Mouse (Mus musculus) erythroblast, embryonic 14.5 days (primary cell): ENCODE measurements around the gene Dnaaf3. TPM values are rescaled to one million over a fixed set of nuclear protein-coding genes. Genes with fewer than 3 reads are reported as not detected.
"Not testable (repeated sequence)": the region's sequence is repeated elsewhere in the genome, so short reads cannot be mapped to it uniquely, and the experiment has no call there.

Source experiments
- H3K27me3 ChIP-seq: 2 replicates; pipeline ENCODE4 v1.6.1; 2012; ENCODE audit warnings: inconsistent platforms; ENCODE audit not compliant: control insufficient read depth
- H3K36me3 ChIP-seq: 2 replicates; pipeline ENCODE4 v1.6.1; 2012; ENCODE audit warnings: mild to moderate bottlenecking, inconsistent platforms; ENCODE audit not compliant: control insufficient read depth
- H3K4me1 ChIP-seq: 2 replicates; pipeline ENCODE4 v1.6.1; 2012; ENCODE audit warnings: inconsistent platforms; ENCODE audit not compliant: control insufficient read depth
- H3K4me3 ChIP-seq: replicated peaks from 2 replicates; pipeline ENCODE3; 2012; ENCODE audit warnings: moderate library complexity, mild to moderate bottlenecking, inconsistent platforms
- H3K9me3 ChIP-seq: 2 replicates; pipeline ENCODE4 v1.6.1; 2012; ENCODE audit warnings: low read length, inconsistent platforms, mixed read lengths; ENCODE audit not compliant: control insufficient read depth
- GATA1 ChIP-seq: IDR thresholded peaks from 2 replicates; pipeline ENCODE4 v1.6.1; 2012; ENCODE audit warnings: low read length, inconsistent platforms, mixed read lengths
- TAL1 ChIP-seq: IDR thresholded peaks from 3 replicates; pipeline ENCODE4 v1.6.1; 2012; ENCODE audit warnings: low read length, inconsistent platforms, mixed read lengths
- polyA plus RNA-seq: library from polyadenylated mRNA; stranded (reverse); fragments of >175 nt; gene quantifications from 2 replicates; pipeline ENCODE4 v1.2.3, GENCODE M21; 2012

The Dnaaf3 gene
- polyA plus RNA-seq: 0.02 TPM in 2 replicates

DNA sequence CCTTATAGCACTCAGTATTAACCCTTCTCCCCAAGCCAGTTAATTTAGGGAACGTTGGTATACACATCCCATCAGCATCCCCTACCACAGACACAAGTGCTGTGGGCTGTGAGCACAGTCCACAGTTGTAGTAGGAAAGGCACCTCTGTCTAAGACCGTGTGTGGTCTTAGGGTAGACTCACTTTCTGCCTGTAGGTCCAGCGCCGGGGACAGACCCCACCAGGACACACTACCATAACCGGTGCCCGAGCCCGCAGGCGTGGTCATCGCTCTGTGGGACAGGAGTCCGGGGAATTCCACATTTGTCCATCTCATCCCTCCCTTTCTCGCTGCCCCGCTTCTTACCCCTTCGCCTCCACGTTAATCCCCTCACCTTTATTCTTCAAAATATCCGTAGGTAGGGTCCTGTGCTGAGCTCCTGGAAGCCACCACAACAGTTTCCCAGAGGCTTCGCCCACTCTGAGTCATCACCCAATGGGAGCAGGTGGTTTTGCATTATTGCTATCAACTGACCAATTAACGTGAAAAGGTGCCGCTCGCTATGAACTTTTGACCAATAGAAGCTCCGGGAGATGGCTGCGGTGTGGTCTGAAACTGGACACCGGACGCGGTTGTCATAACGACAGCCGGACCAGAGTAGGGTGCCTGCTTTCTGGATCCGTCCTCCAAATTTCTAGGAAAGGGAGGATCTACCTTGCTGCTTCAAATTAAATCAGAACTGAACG is at the start of gene Dnaaf3:
TSS of gene Dnaaf3 (minus strand) at position 449 of the 725 bp plus-strand sequence.
- no peak for TF ChIP-seq TAL1
- no peak for TF ChIP-seq GATA1
- Histone ChIP-seq H3K4me3 (peak within 1 kb of the TSS; percentile 29), H3K27me3 (peaks cover 28% of the 10 kb centered on the region), H3K9me3 (no peaks in the 10 kb centered on the region), H3K36me3 (no peaks in the 10 kb centered on the region), H3K4me1 (peaks cover 5% of the 10 kb centered on the region)

DNA sequence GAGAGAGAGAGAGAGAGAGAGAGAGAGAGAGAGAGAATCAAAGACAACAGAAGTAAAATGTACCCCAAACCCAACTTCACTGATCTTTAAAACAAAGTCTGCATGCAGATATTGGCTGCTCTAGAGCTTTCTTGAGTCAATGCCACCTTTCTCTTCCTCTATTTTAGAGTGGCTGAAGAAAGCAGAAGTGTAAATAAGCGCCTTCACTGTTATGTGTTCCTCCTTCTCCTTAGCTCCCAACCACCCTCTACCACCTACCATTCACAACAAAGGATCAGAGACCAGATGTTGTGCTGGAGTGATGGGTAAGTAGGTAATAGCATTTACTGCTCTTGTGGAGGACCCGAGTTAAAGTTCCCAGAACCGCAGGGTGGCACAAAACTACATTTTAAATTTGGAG is 49.2 kb upstream of the Dnaaf3 start:
- H3K4me3 ChIP-seq, H3K9me3 ChIP-seq, H3K4me1 ChIP-seq, H3K36me3 ChIP-seq, H3K27me3 ChIP-seq: not testable (repeated sequence)

DNA sequence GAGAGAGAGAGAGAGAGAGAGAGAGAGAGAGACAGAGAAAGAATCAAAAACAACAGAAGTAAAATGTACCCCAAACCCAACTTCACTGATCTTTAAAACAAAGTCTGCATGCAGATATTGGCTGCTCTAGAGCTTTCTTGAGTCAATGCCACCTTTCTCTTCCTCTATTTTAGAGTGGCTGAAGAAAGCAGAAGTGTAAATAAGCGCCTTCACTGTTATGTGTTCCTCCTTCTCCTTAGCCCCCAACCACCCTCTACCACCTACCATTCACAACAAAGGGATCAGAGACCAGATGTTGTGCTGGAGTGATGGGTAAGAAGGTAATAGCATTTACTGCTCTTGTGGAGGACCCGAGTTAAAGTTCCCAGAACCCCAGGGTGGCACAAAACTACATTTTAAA is 40.1 kb upstream of the Dnaaf3 start:
- not testable (repeated sequence) for H3K36me3 ChIP-seq, H3K4me1 ChIP-seq, H3K27me3 ChIP-seq, H3K4me3 ChIP-seq, H3K9me3 ChIP-seq

DNA sequence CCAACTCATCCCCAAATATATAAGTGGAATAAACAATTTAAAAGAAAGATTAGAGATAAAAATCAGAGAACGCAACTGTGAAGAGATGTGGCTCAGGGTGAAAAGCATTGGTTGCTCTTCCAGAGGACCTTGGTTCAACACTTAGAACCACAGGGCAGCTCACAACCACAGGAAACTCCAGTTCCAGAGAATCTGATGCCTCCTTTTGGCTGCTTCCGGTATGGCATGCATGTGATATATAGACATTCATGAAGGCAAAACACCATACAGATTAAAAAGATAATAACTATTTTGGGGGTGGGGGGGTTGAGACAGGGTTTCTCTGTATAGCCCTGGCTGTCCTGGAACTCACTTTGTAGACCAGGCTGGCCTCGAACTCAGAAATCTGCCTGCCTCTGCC is 30.4 kb upstream of the Dnaaf3 start:
- TF ChIP-seq TAL1: no peak
- no peak for TF ChIP-seq GATA1

DNA sequence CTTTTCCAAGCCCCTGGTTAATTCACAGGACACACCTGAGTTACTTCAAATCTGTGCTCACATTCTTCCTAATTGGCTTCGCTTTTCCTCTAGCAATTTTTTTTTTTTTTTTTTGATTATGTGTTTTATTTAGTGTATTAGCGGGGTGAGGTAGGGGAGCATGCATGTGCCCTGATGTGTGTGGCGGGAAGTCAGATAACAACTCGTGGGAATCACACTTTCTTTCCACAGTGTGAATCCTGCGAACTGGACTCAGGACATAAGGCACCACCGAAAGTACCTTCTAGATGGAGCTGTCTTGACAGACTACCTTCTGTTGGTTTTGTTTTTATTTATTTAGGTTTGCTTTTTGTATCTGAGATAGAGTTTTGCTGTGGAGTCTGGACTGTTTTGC is 24.9 kb upstream of the Dnaaf3 start:
- H3K36me3 ChIP-seq: no peaks in the 10 kb centered on the region
- H3K9me3 ChIP-seq: no peaks in the 10 kb centered on the region
- H3K4me1 ChIP-seq: no peaks in the 10 kb centered on the region
- H3K4me3 ChIP-seq: no peak overlapping the region
- TF ChIP-seq TAL1 (no peak), GATA1 (no peak)
- no peaks in the 10 kb centered on the region; the same call in 1 of the 2 replicates for H3K27me3 ChIP-seq

More for the DNA sequence above, 30.4 kb upstream of the Dnaaf3 start:
- no peaks in the 10 kb centered on the region for H3K4me1 ChIP-seq
- H3K9me3 ChIP-seq: no peaks in the 10 kb centered on the region
- no peak overlapping the region for H3K4me3 ChIP-seq
- no peaks in the 10 kb centered on the region for H3K36me3 ChIP-seq
- H3K27me3 ChIP-seq: no peaks in the 10 kb centered on the region

DNA sequence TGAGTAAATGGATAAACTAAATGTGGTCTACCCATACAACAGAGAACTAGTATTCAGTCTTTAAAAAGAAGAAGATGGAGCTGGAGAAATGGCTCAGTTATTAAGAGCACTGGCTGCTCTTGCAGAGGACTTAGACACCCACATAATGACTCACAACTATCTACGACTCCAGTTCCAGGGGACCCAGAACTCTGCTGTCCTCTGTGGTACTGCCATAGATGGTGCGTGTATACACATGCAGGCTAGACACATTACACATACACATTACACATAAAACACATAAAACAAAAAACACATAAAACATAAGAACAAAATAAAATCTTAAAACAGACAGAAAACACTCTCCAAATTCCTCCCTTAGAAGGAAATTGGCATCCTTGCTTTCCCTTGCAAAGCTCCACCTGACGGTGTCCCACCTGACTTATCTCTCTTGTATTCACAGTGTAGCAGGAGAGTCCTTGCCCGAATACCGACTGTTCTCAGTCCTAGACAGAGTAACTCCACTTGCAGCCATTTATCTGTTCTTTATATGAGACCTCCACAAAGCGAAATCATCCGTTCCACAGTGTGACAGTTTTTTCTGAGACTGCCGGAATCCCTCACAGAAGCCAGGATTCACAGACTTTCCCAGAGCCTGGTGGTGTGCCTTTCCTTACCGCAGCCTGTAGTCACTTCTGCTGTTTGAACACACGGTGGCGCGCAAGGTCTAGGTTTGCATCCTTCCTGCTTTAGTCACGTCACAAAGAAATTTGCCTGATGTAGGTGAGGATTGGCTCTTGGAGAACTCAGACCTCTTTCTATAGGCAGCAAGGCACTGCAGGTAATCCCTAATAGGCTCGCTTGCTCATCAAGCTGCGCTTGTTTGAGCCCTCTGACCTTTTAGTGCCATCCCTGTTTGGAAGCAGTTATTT is 24.3 kb upstream of the Dnaaf3 start:
- Histone ChIP-seq H3K4me1 (no peaks in the 10 kb centered on the region), H3K27me3 (no peaks in the 10 kb centered on the region; the same call in 1 of the 2 replicates), H3K36me3 (no peaks in the 10 kb centered on the region), H3K9me3 (no peaks in the 10 kb centered on the region), H3K4me3 (no peak overlapping the region)
- TF ChIP-seq TAL1 (no peak), GATA1 (no peak)

DNA sequence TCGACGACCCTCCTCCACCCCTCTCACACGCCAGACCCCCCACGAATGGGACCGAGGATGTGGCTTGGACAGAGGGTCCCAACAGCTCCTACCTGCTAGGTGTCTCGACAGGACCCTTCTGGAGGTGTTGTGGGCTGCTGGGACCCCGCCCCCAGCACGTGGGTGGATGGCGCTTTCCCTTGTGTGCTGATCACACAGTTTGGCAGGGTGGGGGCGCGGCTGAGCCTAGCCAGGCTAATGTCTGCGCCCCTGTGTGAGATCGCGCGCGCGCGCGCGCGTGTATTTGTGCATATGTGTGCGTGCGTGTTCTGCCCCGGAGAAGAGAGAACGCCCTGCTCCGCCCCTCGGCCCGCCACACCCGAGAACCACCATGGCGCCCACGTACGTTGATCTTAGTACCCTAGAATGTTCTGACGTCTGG is 15.0 kb upstream of the Dnaaf3 start, which contains the start of gene Syt5:
TSS of gene Syt5 (minus strand) at position 321 of the 421 bp plus-strand sequence.
- Histone ChIP-seq H3K4me3 (no peak within 1 kb of the TSS), H3K9me3 (no peaks in the 10 kb centered on the region), H3K4me1 (peaks cover 6% of the 10 kb centered on the region), H3K27me3 (peaks cover 13% of the 10 kb centered on the region), H3K36me3 (no peaks in the 10 kb centered on the region)
- TF ChIP-seq GATA1 (no peak), TAL1 (no peak)

DNA sequence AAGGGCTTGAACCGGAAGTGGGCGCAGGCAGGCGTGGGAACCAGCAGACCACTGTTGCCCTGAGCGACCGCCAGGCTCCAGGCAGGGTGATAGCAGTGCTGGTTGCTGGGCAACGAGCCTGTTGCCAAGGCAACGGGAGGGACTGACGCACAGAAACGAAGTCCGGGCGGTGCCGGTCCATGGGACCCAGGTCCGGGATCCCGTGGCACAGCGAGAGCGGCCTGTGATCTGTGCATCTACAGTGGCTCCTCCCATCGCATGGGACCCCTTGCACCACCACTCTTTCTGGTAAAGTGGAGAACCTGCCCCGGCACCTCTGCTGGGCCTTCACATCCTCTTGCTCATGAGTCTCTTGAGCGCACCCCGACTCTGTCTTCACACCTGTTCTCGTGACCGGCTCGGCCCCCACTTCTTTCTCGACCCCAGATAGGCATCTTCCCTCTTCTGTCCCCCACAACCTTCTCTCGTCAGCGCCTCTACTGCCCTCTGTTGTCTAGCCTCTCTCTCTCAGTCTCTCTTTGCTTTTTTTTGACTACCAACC is 14.4 kb upstream of the Dnaaf3 start:
- Histone ChIP-seq H3K36me3 (no peaks in the 10 kb centered on the region), H3K27me3 (peaks cover 13% of the 10 kb centered on the region), H3K4me1 (peaks cover 6% of the 10 kb centered on the region), H3K9me3 (no peaks in the 10 kb centered on the region), H3K4me3 (no peak overlapping the region)
- TF ChIP-seq TAL1: no peak
- no peak for TF ChIP-seq GATA1

DNA sequence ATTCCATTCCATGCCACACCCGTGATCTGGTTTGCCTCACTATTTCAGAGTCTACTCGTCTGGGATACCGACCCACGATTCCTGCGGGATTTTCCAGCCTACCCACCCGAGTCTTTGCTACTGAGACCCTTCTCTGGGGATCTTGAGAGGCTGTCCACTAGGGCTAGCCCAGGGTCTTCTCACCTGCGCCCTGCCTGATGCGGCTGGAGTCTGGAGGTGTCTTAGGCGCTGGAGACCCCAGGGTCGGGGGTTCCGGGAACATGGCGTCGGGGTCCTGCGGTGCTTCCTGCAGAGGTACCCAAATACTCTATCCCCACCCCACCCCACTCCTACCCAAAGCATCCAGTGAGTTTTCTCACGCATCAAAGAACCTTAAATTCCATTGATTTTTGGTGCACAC is 13.8 kb upstream of the Dnaaf3 start:
- Histone ChIP-seq H3K36me3 (no peaks in the 10 kb centered on the region), H3K4me1 (peaks cover 6% of the 10 kb centered on the region), H3K4me3 (no peak overlapping the region), H3K27me3 (peaks cover 13% of the 10 kb centered on the region), H3K9me3 (no peaks in the 10 kb centered on the region)
- TF ChIP-seq TAL1 (no peak), GATA1 (no peak)
